Mouse (Mus musculus) liver, embryonic 12.5 days (tissue): ENCODE measurements around the gene Hist1h4b. TPM values are rescaled to one million over a fixed set of nuclear protein-coding genes. Genes with fewer than 3 reads are reported as not detected.
"Not testable (repeated sequence)": the region's sequence is repeated elsewhere in the genome, so short reads cannot be mapped to it uniquely, and the experiment has no call there.

Experiments used
- ATAC-seq: fragments of 200-750 bp; cut with Nextera tagmentation; 2 replicates; pipeline ENCODE4 v1.8.0; 2017; ENCODE audit warnings: moderate number of reproducible peaks, mild to moderate bottlenecking, moderate library complexity
- H3K27ac ChIP-seq: fragments of 300-500 bp; sonication (generic); 2 replicates; pipeline ENCODE4 v1.5.1; 2016; ENCODE audit warnings: mild to moderate bottlenecking
- H3K27me3 ChIP-seq: fragments of 300-500 bp; sonication (generic); replicated peaks from 2 replicates; pipeline ENCODE4 v1.6.1; 2016; ENCODE audit warnings: mild to moderate bottlenecking, moderate library complexity
- H3K36me3 ChIP-seq: fragments of 300-500 bp; sonication (generic); 2 replicates; pipeline ENCODE4 v1.6.1; 2016; ENCODE audit warnings: mild to moderate bottlenecking, moderate library complexity
- H3K4me1 ChIP-seq: fragments of 300-500 bp; sonication (generic); 2 replicates; pipeline ENCODE4 v1.6.1; 2016
- H3K4me2 ChIP-seq: fragments of 300-500 bp; sonication (generic); 2 replicates; pipeline ENCODE4 v1.6.1; 2016; ENCODE audit warnings: mild to moderate bottlenecking, moderate library complexity
- H3K4me3 ChIP-seq: fragments of 300-500 bp; sonication (generic); 2 replicates; pipeline ENCODE4 v1.5.1; 2016; ENCODE audit warnings: mild to moderate bottlenecking, moderate library complexity
- H3K9ac ChIP-seq: fragments of 300-500 bp; sonication (generic); 2 replicates; pipeline ENCODE4 v1.6.1; 2016; ENCODE audit warnings: mild to moderate bottlenecking, moderate library complexity
- H3K9me3 ChIP-seq: fragments of 300-500 bp; sonication (generic); replicated peaks from 2 replicates; pipeline ENCODE4 v1.6.1; 2016; ENCODE audit warnings: mild to moderate bottlenecking, moderate library complexity
- WGBS: fragments of 180-500 bp; shearing (Covaris S2); methylation state at CpG from one replicate; pipeline ENCODE4 v1.1.7; 2016; ENCODE audit not compliant: insufficient replicate concordance; 5-methylcytosine and 5-hydroxymethylcytosine counted together
- polyA plus RNA-seq: library from polyadenylated mRNA; unstranded; fragments of >200 nt; fragmentation: Nextera tagmentation; extraction: Ambion mirVana; gene quantifications from 2 replicates; pipeline ENCODE4 v1.2.1, GENCODE M21; 2016

Hist1h4b gene
- polyA plus RNA-seq, 1 experiment from 2014 or later, result 4.5 TPM

- not testable (repeated sequence) for H3K9me3 ChIP-seq, H3K36me3 ChIP-seq, H3K27me3 ChIP-seq
- peaks cover 54% of the 10 kb centered on the region for H3K4me1 ChIP-seq
- peak within 1 kb of the TSS; percentile 82 for H3K9ac ChIP-seq
- peak within 1 kb of the TSS; percentile 64 for H3K4me2 ChIP-seq
- peak within 1 kb of the TSS; percentile 100 for H3K27ac ChIP-seq
- peak within 1 kb of the TSS; percentile 45 for H3K4me3 ChIP-seq
- 1% methylated on average over 28 of the region's 47 CpGs for WGBS
- ATAC-seq, result peak; percentile 53
Observed at GRCm38 (mm10) chr13:23750839-23751477, 5.9 kb upstream of the Hist1h4b start, which contains the start of gene Hist1h2ab. Gene Hist1h2ab, plus strand, starts transcription at chr13:23751126.

GRCm38 (mm10) chr13:23751478-23751956 is 5.3 kb upstream of the Hist1h4b start:
- Histone ChIP-seq H3K27ac (peak overlapping the region; percentile 100), H3K36me3 (no peaks in the 10 kb centered on the region), H3K4me2 (peak overlapping the region; percentile 64), H3K9me3 (no peaks in the 10 kb centered on the region), H3K27me3 (no peaks in the 10 kb centered on the region), H3K4me3 (peak overlapping the region; percentile 45), H3K4me1 (peaks cover 58% of the 10 kb centered on the region), H3K9ac (peak overlapping the region; percentile 82)
- peak; percentile 7; the same call in 1 of the 2 replicates for ATAC-seq
- under 1% methylated on average over 11 of the region's 11 CpGs for WGBS

GRCm38 (mm10) chr13:23752067-23752741 is 4.6 kb upstream of the Hist1h4b start, which contains the start of gene Hist1h3b:
Gene Hist1h3b, plus strand, starts transcription at chr13:23752267.
- H3K4me2 ChIP-seq, result peak within 1 kb of the TSS; percentile 72
- H3K4me3 ChIP-seq, result peak within 1 kb of the TSS; percentile 59
- under 1% methylated on average over 16 of the region's 47 CpGs for WGBS
- peak within 1 kb of the TSS; percentile 84 for H3K9ac ChIP-seq
- H3K9me3 ChIP-seq, H3K36me3 ChIP-seq, H3K27me3 ChIP-seq: not testable (repeated sequence)
- peak; percentile 80 for ATAC-seq
- H3K27ac ChIP-seq, result peak within 1 kb of the TSS; percentile 100
- H3K4me1 ChIP-seq, result peaks cover 56% of the 10 kb centered on the region

GRCm38 (mm10) chr13:23752742-23753172 is 4.1 kb upstream of the Hist1h4b start:
- Histone ChIP-seq H3K27me3 (no peaks in the 10 kb centered on the region), H3K4me3 (peak overlapping the region; percentile 59), H3K36me3 (no peaks in the 10 kb centered on the region), H3K27ac (peak overlapping the region; percentile 99), H3K4me2 (peak overlapping the region; percentile 72), H3K9me3 (no peaks in the 10 kb centered on the region), H3K9ac (peak overlapping the region; percentile 84), H3K4me1 (peaks cover 57% of the 10 kb centered on the region)
- no peak for ATAC-seq
- 2% methylated on average over 6 of the region's 6 CpGs for WGBS

- H3K4me2 ChIP-seq, result peak overlapping the region; percentile 72
- peak overlapping the region; percentile 84 for H3K9ac ChIP-seq
- peak overlapping the region; percentile 99 for H3K27ac ChIP-seq
- no peaks in the 10 kb centered on the region for H3K36me3 ChIP-seq
- no peak for ATAC-seq
- H3K4me3 ChIP-seq, result peak overlapping the region; percentile 59
- no peaks in the 10 kb centered on the region for H3K9me3 ChIP-seq
- 54% methylated on average over 4 of the region's 4 CpGs for WGBS
- H3K27me3 ChIP-seq, result no peaks in the 10 kb centered on the region
- H3K4me1 ChIP-seq, result peaks cover 57% of the 10 kb centered on the region
Observed at GRCm38 (mm10) chr13:23753314-23754078, 3.3 kb upstream of the Hist1h4b start.

GRCm38 (mm10) chr13:23755000-23755399 is 1.8 kb upstream of the Hist1h4b start:
- no peak for ATAC-seq
- no peaks in the 10 kb centered on the region for H3K9me3 ChIP-seq
- H3K9ac ChIP-seq, result peak overlapping the region; percentile 63
- peaks cover 59% of the 10 kb centered on the region for H3K4me1 ChIP-seq
- H3K4me3 ChIP-seq, result no peak overlapping the region
- peak overlapping the region; percentile 81 for H3K27ac ChIP-seq
- no peaks in the 10 kb centered on the region for H3K27me3 ChIP-seq
- H3K36me3 ChIP-seq, result no peaks in the 10 kb centered on the region
- H3K4me2 ChIP-seq, result no peak overlapping the region

- H3K4me2 ChIP-seq, result peak overlapping the region; percentile 90
- H3K27me3 ChIP-seq, result no peaks in the 10 kb centered on the region
- H3K36me3 ChIP-seq, result no peaks in the 10 kb centered on the region
- peak; percentile 19 for ATAC-seq
- H3K9ac ChIP-seq, result peak overlapping the region; percentile 85
- WGBS, result under 1% methylated on average over 17 of the region's 23 CpGs
- peak overlapping the region; percentile 99 for H3K27ac ChIP-seq
- peak overlapping the region; percentile 48 for H3K4me3 ChIP-seq
- no peaks in the 10 kb centered on the region for H3K9me3 ChIP-seq
- H3K4me1 ChIP-seq, result peaks cover 66% of the 10 kb centered on the region
Observed at GRCm38 (mm10) chr13:23757211-23757773, 479 bp downstream of the Hist1h4b start.

- no peak for ATAC-seq
- Histone ChIP-seq H3K4me1 (peaks cover 67% of the 10 kb centered on the region), H3K4me2 (peak overlapping the region; percentile 90), H3K4me3 (peak overlapping the region; percentile 48), H3K9me3 (no peaks in the 10 kb centered on the region), H3K36me3 (no peaks in the 10 kb centered on the region), H3K27ac (peak overlapping the region; percentile 99), H3K9ac (peak overlapping the region; percentile 85), H3K27me3 (no peaks in the 10 kb centered on the region)
- 36% methylated on average over 3 of the region's 3 CpGs for WGBS
Observed at GRCm38 (mm10) chr13:23757921-23758320, 1.1 kb downstream of the Hist1h4b start.

- Histone ChIP-seq H3K4me1 (peaks cover 69% of the 10 kb centered on the region), H3K9ac (peak overlapping the region; percentile 85)
Observed at GRCm38 (mm10) chr13:23759251-23759771, 2.5 kb downstream of the Hist1h4b start.

GRCm38 (mm10) chr13:23759916-23760239 is 3.1 kb downstream of the Hist1h4b start:
- Histone ChIP-seq H3K9ac (peak overlapping the region; percentile 85), H3K4me2 (peak overlapping the region; percentile 90), H3K27ac (peak overlapping the region; percentile 99), H3K36me3 (no peaks in the 10 kb centered on the region), H3K4me3 (peak overlapping the region; percentile 63), H3K4me1 (peaks cover 75% of the 10 kb centered on the region), H3K27me3 (no peaks in the 10 kb centered on the region), H3K9me3 (no peaks in the 10 kb centered on the region)
- 43% methylated on average over 1 of the region's 1 CpGs for WGBS
- no peak for ATAC-seq

More at GRCm38 (mm10) chr13:23759251-23759771, 2.5 kb downstream of the Hist1h4b start:
- no peak for ATAC-seq
- peak overlapping the region; percentile 63; the same call in 1 of the 2 replicates for H3K4me3 ChIP-seq
- H3K36me3 ChIP-seq, result no peaks in the 10 kb centered on the region
- H3K9me3 ChIP-seq, result no peaks in the 10 kb centered on the region
- WGBS, result 86% methylated on average over 3 of the region's 3 CpGs
- no peaks in the 10 kb centered on the region for H3K27me3 ChIP-seq
- H3K4me2 ChIP-seq, result peak overlapping the region; percentile 90
- H3K27ac ChIP-seq, result peak overlapping the region; percentile 99

GRCm38 (mm10) chr13:23760240-23760971 is 3.6 kb downstream of the Hist1h4b start:
- Histone ChIP-seq H3K4me1 (peaks cover 75% of the 10 kb centered on the region), H3K27me3 (no peaks in the 10 kb centered on the region), H3K27ac (peak overlapping the region; percentile 99), H3K9ac (peak overlapping the region; percentile 85), H3K4me2 (peak overlapping the region; percentile 90), H3K4me3 (peak overlapping the region; percentile 63), H3K9me3 (no peaks in the 10 kb centered on the region), H3K36me3 (no peaks in the 10 kb centered on the region)
- no peak for ATAC-seq
- under 1% methylated on average over 22 of the region's 27 CpGs for WGBS
